Mouse (Mus musculus): ENCODE data around the gene Fbxo42. TPM values are rescaled to one million over a fixed set of nuclear protein-coding genes. Genes with fewer than 3 reads are reported as not detected.

Gene Fbxo42
- polyA plus RNA-seq, 2 experiments: 23.1 to 29.7 TPM

DNA sequence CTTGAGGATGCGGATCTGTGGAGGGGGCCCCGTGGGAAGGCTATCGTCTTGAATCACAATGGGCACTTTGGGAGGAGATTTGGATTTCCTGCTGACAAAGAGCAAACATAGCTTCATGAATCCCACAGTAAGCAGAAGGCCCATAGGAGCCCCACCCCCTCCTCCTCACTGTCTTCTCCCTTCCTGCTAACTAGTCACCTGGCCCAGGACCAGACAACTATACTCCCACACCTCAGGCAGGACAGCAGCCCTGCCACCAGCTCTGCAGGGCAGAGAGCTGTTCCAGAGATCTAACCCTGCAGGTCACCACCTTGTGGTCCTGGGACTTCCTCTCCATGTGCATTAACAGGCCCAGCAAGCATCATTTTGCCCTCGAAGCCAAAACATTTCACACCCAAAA is 29.0 kb upstream of the Fbxo42 start:
- ATAC-seq (ENCODE audit: low FRiP score, low read depth) (no peak), DNase-seq (ENCODE audit: low spot score) (no peak)
- no peak for TF ChIP-seq POLR2A (IDR thresholded peaks at IDR 0.05; ENCODE audit: borderline replicate concordance, extremely low read depth, insufficient read depth, insufficient read length)
- Histone ChIP-seq H3K27ac (replicated peaks; ENCODE audit: low read depth, low read length) (no peak overlapping the region), H3K27me3 (ENCODE audit: control insufficient read depth, insufficient read depth, low read length) (no peaks in the 10 kb centered on the region), H3K4me3 (replicated peaks; ENCODE audit: low read length) (no peak overlapping the region), H3K4me2 (replicated peaks; ENCODE audit: low read depth, low read length, severe bottlenecking) (no peak overlapping the region), H3K9me3 (ENCODE audit: control insufficient read depth, low read length) (no peaks in the 10 kb centered on the region), H3K36me3 (ENCODE audit: control insufficient read depth, insufficient read depth, low read length) (peaks cover 61% of the 10 kb centered on the region), H3K4me1 (ENCODE audit: control insufficient read depth, insufficient read depth, low read length) (no peaks in the 10 kb centered on the region), H3K9ac (ENCODE audit: low read depth, low read length, severe bottlenecking) (no peak overlapping the region)
- WGBS: 77% methylated on average over 4 of the region's 4 CpGs

- H3K9me3 ChIP-seq (ENCODE audit: control insufficient read depth, low read length): no peaks in the 10 kb centered on the region
- no peak overlapping the region for H3K27ac ChIP-seq (replicated peaks; ENCODE audit: low read depth, low read length)
- ATAC-seq (ENCODE audit: low FRiP score, low read depth) (no peak), DNase-seq (ENCODE audit: low spot score) (peak; percentile 43)
- H3K4me2 ChIP-seq (replicated peaks; ENCODE audit: low read depth, low read length, severe bottlenecking): no peak overlapping the region
- no peaks in the 10 kb centered on the region for H3K27me3 ChIP-seq (ENCODE audit: control insufficient read depth, insufficient read depth, low read length)
- H3K4me1 ChIP-seq (ENCODE audit: control insufficient read depth, insufficient read depth, low read length): no peaks in the 10 kb centered on the region
- H3K9ac ChIP-seq (ENCODE audit: low read depth, low read length, severe bottlenecking): no peak overlapping the region
- no peak for TF ChIP-seq POLR2A (IDR thresholded peaks at IDR 0.05; ENCODE audit: borderline replicate concordance, extremely low read depth, insufficient read depth, insufficient read length)
- peaks cover 44% of the 10 kb centered on the region for H3K36me3 ChIP-seq (ENCODE audit: control insufficient read depth, insufficient read depth, low read length)
- H3K4me3 ChIP-seq (replicated peaks; ENCODE audit: low read length): no peak overlapping the region
- 32% methylated on average over 11 of the region's 11 CpGs for WGBS
Measured at GRCm38 (mm10) chr4:141120700-141121099, 27.0 kb upstream of the Fbxo42 start.

DNA sequence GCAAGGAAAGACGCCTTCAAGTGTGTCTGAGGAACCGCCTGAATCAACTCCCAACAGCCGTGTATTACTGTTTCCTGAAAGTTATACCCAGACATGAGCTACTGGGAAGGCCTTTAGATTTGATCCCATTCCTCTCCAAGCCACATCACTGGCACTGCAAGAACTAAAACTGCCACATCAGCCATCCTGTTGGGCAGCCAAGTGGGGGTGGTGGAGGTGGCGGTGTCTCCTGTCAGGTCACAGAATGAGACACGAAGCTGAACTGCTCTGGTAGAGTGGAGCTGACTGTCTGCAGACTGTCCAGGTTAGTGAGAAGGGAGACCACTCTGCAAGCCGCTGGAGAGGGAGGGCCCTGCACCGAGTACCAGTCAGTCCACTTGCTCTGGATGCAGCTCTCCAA is 25.1 kb upstream of the Fbxo42 start:
- ATAC-seq (ENCODE audit: low FRiP score, low read depth) (no peak), DNase-seq (ENCODE audit: low spot score) (no peak)
- no peak for TF ChIP-seq POLR2A (IDR thresholded peaks at IDR 0.05; ENCODE audit: borderline replicate concordance, extremely low read depth, insufficient read depth, insufficient read length)
- Histone ChIP-seq H3K36me3 (ENCODE audit: control insufficient read depth, insufficient read depth, low read length) (peaks cover 32% of the 10 kb centered on the region), H3K9ac (ENCODE audit: low read depth, low read length, severe bottlenecking) (no peak overlapping the region), H3K9me3 (ENCODE audit: control insufficient read depth, low read length) (no peaks in the 10 kb centered on the region), H3K4me2 (replicated peaks; ENCODE audit: low read depth, low read length, severe bottlenecking) (no peak overlapping the region), H3K27ac (replicated peaks; ENCODE audit: low read depth, low read length) (no peak overlapping the region), H3K27me3 (ENCODE audit: control insufficient read depth, insufficient read depth, low read length) (no peaks in the 10 kb centered on the region), H3K4me1 (ENCODE audit: control insufficient read depth, insufficient read depth, low read length) (no peaks in the 10 kb centered on the region), H3K4me3 (replicated peaks; ENCODE audit: low read length) (no peak overlapping the region)
- WGBS: 82% methylated on average over 7 of the region's 7 CpGs

GRCm38 (mm10) chr4:141123065-141123464 is 24.6 kb upstream of the Fbxo42 start:
- H3K9ac ChIP-seq (ENCODE audit: low read depth, low read length, severe bottlenecking): no peak overlapping the region
- H3K27me3 ChIP-seq (ENCODE audit: control insufficient read depth, insufficient read depth, low read length): no peaks in the 10 kb centered on the region
- WGBS: 34% methylated on average over 1 of the region's 1 CpGs
- H3K4me3 ChIP-seq (replicated peaks; ENCODE audit: low read length): no peak overlapping the region
- H3K9me3 ChIP-seq (ENCODE audit: control insufficient read depth, low read length): no peaks in the 10 kb centered on the region
- ATAC-seq (ENCODE audit: low FRiP score, low read depth): no peak
- no peak overlapping the region for H3K4me2 ChIP-seq (replicated peaks; ENCODE audit: low read depth, low read length, severe bottlenecking)
- H3K4me1 ChIP-seq (ENCODE audit: control insufficient read depth, insufficient read depth, low read length): no peaks in the 10 kb centered on the region
- H3K27ac ChIP-seq (replicated peaks; ENCODE audit: low read depth, low read length): no peak overlapping the region
- H3K36me3 ChIP-seq (ENCODE audit: control insufficient read depth, insufficient read depth, low read length): peaks cover 28% of the 10 kb centered on the region
- no peak for DNase-seq (ENCODE audit: low spot score)
- no peak for TF ChIP-seq POLR2A (IDR thresholded peaks at IDR 0.05; ENCODE audit: borderline replicate concordance, extremely low read depth, insufficient read depth, insufficient read length)

- no peak for ATAC-seq (ENCODE audit: low FRiP score, low read depth)
Measured at GRCm38 (mm10) chr4:141129190-141129710, 18.5 kb upstream of the Fbxo42 start.

More at GRCm38 (mm10) chr4:141129190-141129710, 18.5 kb upstream of the Fbxo42 start:
- no peak overlapping the region for H3K4me2 ChIP-seq (replicated peaks; ENCODE audit: low read depth, low read length, severe bottlenecking)
- no peaks in the 10 kb centered on the region for H3K9me3 ChIP-seq (ENCODE audit: control insufficient read depth, low read length)
- peaks cover 11% of the 10 kb centered on the region for H3K36me3 ChIP-seq (ENCODE audit: control insufficient read depth, insufficient read depth, low read length)
- DNase-seq (ENCODE audit: low spot score): no peak
- 42% methylated on average over 6 of the region's 6 CpGs for WGBS
- H3K4me1 ChIP-seq (ENCODE audit: control insufficient read depth, insufficient read depth, low read length): peaks cover 29% of the 10 kb centered on the region
- H3K4me3 ChIP-seq (replicated peaks; ENCODE audit: low read length): no peak overlapping the region
- no peak for TF ChIP-seq POLR2A (IDR thresholded peaks at IDR 0.05; ENCODE audit: borderline replicate concordance, extremely low read depth, insufficient read depth, insufficient read length)
- no peak overlapping the region for H3K9ac ChIP-seq (ENCODE audit: low read depth, low read length, severe bottlenecking)
- no peaks in the 10 kb centered on the region for H3K27me3 ChIP-seq (ENCODE audit: control insufficient read depth, insufficient read depth, low read length)
- H3K27ac ChIP-seq (replicated peaks; ENCODE audit: low read depth, low read length): no peak overlapping the region
